Mouse (Mus musculus) adrenal gland, adult (tissue): ENCODE measurements around the gene H2al1m.
A peak's percentile ranks its signal among the peaks of the same experiment; 100 is the strongest.
"Not testable (repeated sequence)": the region's sequence is repeated elsewhere in the genome, so short reads cannot be mapped to it uniquely, and the experiment has no call there.

Source experiments
- DNase-seq, 2 experiments: peaks; one replicate each; pipeline ENCODE4 v3.0.0; 2022 to 2023; ENCODE audit warnings: low spot score in 1 of 2; ENCODE audit not compliant: inconsistent age in 2 of 2

Gene H2al1m

DNA sequence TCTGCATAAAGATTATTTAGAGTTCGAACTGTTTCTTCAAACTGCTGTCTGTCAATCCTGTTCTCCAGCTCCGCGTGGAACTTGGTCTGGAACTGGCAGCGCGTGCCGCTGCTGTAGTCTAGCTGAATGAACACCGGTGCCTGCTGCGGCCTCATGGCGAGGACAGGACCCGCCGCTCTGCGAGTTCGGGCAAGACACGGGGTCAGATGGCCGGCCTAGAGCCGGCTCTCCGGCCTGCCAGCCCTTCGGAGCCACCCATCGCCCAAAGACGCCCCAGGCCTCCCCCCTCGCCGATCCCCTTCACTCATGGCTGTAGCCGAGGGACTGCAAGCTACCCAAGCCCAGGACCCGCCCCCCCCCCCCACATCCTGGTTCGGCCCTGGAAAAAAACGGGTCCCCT is 44.4 kb downstream of the H2al1m start:
- DNase-seq, result not testable (repeated sequence)

DNA sequence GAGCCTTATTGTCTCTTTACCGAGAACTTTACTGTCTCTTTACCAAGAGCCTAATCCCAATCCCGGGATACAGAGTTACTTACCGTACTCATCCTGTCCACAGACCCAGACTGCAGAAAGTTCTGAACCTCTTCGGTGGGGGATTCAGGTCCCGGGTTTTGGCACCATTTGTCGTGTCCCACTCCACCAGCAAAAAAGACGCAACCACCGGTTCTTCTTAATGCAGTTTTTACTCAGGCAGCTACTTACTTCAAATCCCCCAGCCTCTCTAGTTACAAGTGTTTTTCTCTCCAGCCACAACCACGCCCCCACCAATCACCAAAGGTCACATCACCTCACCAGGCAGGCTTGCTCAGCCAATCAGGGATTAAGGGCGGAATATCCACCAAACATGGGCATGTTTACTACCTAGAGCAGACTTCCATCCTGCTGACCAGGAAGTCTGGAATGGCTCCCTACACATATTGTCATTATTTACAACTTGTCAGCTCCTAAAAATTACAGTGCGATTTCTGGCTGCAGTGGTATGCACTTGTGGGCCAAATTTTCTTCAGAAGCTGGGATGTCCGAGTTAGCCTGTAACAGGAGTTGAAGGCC is 48.9 kb downstream of the H2al1m start:
- DNase-seq, result not testable (repeated sequence)

DNA sequence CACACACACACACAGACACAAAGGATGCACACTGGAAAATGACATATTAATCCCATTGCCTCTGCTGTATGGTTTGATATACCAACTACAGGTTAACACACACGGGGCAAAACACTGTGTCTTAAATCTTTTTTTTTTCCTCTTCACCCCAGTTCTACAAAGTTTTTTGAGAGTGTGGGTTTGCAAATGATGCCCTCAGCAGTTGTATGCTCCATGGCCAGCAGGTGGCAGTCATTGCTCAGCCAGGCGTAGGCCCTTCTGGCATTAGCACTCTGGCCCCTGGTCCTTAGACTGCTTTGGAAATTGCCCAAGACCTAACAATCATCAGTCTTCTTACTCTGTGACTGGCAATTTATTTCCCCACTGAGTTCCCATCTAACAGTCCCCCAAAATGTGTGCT is 49.5 kb downstream of the H2al1m start:
- DNase-seq, result peak; percentile 13 to 81
